Mouse (Mus musculus) kidney, adult 2 months (tissue): ENCODE results near the gene Olfr1016.

Experiments
- CTCF ChIP-seq: fragments of 200-500 bp; conservative IDR thresholded peaks from 2 replicates; pipeline ENCODE4 v1.5.1; 2011; ENCODE audit warnings: low read depth, mild to moderate bottlenecking, control low read depth, low read length, moderate library complexity, mixed read lengths; ENCODE audit not compliant: insufficient read depth, insufficient read length
- POLR2A ChIP-seq: fragments of 200-500 bp; IDR thresholded peaks from one replicate; pipeline ENCODE4 v1.6.1; 2011; ENCODE audit warnings: low read depth, low read length, control low read depth

DNA sequence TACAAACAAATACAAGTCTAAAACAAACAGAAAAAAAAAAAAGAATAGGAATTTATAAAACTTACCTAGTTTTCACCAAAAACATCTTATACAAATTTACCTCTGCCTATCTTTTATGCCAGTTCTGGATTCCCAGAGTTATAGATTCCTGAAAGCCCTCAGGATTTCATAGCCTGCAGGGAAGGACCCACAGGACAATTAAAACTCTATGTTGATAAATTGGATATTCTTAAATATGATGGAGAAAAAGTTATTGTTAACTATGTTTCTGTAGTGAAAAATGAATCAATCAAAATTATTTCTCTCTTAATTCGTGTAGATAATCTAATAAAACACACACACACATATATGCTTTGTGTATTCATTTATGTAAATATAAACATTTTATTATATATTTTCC is 39.7 kb downstream of the Olfr1016 start, which contains the start of gene Olfr1012:
- TF ChIP-seq CTCF: no peak
- no peak for TF ChIP-seq POLR2A
